Mouse (Mus musculus): ENCODE measurements at regions not wholly inside any gene's neighbourhood (a gene's known extent, or its start where the extent isn't known, plus 50 kb on each side); places are given as distances from the start of the nearest gene placed in this dataset.

GRCm38 (mm10) chr4:114665684-114666083 lies 155.8 kb upstream of the Gm12830 start:
- peak; percentile 47 to 78 for DNase-seq (ENCODE audit: low spot score in 2 of 2)

GRCm38 (mm10) chr4:114666238-114666978 lies 155.1 kb upstream of the Gm12830 start:
- no peak for DNase-seq (ENCODE audit: low spot score in 2 of 2)

GRCm38 (mm10) chr4:114666979-114667328 lies 154.6 kb upstream of the Gm12830 start:
- no peak for DNase-seq (ENCODE audit: low spot score in 2 of 2)

- no peak for DNase-seq (ENCODE audit: low spot score in 2 of 2)
Observed at GRCm38 (mm10) chr4:114672096-114672720, 149.3 kb upstream of the Gm12830 start.

- DNase-seq (ENCODE audit: low spot score in 2 of 2), result no peak
Observed at GRCm38 (mm10) chr4:114676908-114677898, 144.3 kb upstream of the Gm12830 start.

GRCm38 (mm10) chr4:114678053-114678941 lies 143.2 kb upstream of the Gm12830 start:
- DNase-seq (ENCODE audit: low spot score in 2 of 2), result no peak

- no peak for DNase-seq (ENCODE audit: low spot score in 2 of 2)
Observed at GRCm38 (mm10) chr4:114680360-114680759, 141.2 kb upstream of the Gm12830 start.

GRCm38 (mm10) chr4:114682955-114683354 lies 138.6 kb upstream of the Gm12830 start:
- no peak for DNase-seq (ENCODE audit: low spot score in 2 of 2)

- DNase-seq (ENCODE audit: low spot score in 2 of 2), result no peak
Observed at GRCm38 (mm10) chr4:114683696-114684095, 137.8 kb upstream of the Gm12830 start.

- no peak for DNase-seq (ENCODE audit: low spot score in 2 of 2)
Observed at GRCm38 (mm10) chr4:114684844-114685382, 136.6 kb upstream of the Gm12830 start.

- peak; percentile 16 to 49 for DNase-seq (ENCODE audit: low spot score in 2 of 2)
Observed at GRCm38 (mm10) chr4:114685454-114685853, 136.1 kb upstream of the Gm12830 start.

- no peak for DNase-seq (ENCODE audit: low spot score in 2 of 2)
Observed at GRCm38 (mm10) chr4:114686091-114686490, 135.4 kb upstream of the Gm12830 start.

- DNase-seq (ENCODE audit: low spot score in 2 of 2), result no peak
Observed at GRCm38 (mm10) chr4:114688356-114688972, 133.1 kb upstream of the Gm12830 start.

GRCm38 (mm10) chr4:114688973-114689371 lies 132.6 kb upstream of the Gm12830 start:
- DNase-seq (ENCODE audit: low spot score in 2 of 2), result no peak

GRCm38 (mm10) chr4:114705586-114705985 lies 115.9 kb upstream of the Gm12830 start:
- DNase-seq (ENCODE audit: low spot score in 2 of 2), result no peak

- DNase-seq (ENCODE audit: low spot score in 2 of 2), result no peak
Observed at GRCm38 (mm10) chr4:114710182-114710909, 111.2 kb upstream of the Gm12830 start.

GRCm38 (mm10) chr4:114711082-114711481 lies 110.4 kb upstream of the Gm12830 start:
- DNase-seq (ENCODE audit: low spot score in 2 of 2), result no peak

GRCm38 (mm10) chr4:114712005-114712665 lies 109.4 kb upstream of the Gm12830 start:
- DNase-seq (ENCODE audit: low spot score in 2 of 2), result no peak

- DNase-seq (ENCODE audit: low spot score in 2 of 2), result no peak
Observed at GRCm38 (mm10) chr4:114712921-114713527, 108.5 kb upstream of the Gm12830 start.
